9 mouse cellular contexts compared by ENCODE assay signal in genomic region chr19:3564309-3564708, GRCm38 (mm10). TPM values are rescaled to one million over a fixed set of nuclear protein-coding genes. Genes with fewer than 3 reads are reported as not detected.
DNase-seq lines count a peak whose midpoint lies in the region; ATAC-seq and TF ChIP-seq lines count a peak whose summit lies in the region.
"Had no signal": no experiment of that assay in that cellular context is flagged by ENCODE, and none has a peak within 500 bp of the region (broad histone marks: within the 10 kb centered on the region; RNA-seq: fewer than 3 reads in every experiment).

No protein-coding gene starts in this region.

- no peak overlapping the region for H3K4me2 ChIP-seq in embryonic facial prominence, embryonic 15.5 days (replicated peaks)
- H3K4me2 ChIP-seq in lung, embryonic 14.5 days = no peak overlapping the region
- no peak overlapping the region for H3K4me2 ChIP-seq in midbrain, embryonic 16.5 days (ENCODE audit: low read length)
- H3K4me2 ChIP-seq: midbrain, embryonic 12.5 days had no signal

- 0 out of 2 replicates have a peak, but pooled peaks have one; percentile 19 for ATAC-seq in embryonic facial prominence, embryonic 15.5 days (ENCODE audit: insufficient number of reproducible peaks, low FRiP score, low TSS enrichment, low read depth)
- peak; percentile 71 for ATAC-seq in lung, embryonic 14.5 days (ENCODE audit: insufficient read depth)
- no peak for ATAC-seq in midbrain, embryonic 16.5 days

- DNase-seq in heart, adult 18-20 months = peak; percentile 82 to 84
- DNase-seq in heart, postnatal 25 days (ENCODE audit: low spot score) = no peak
- DNase-seq in heart, adult 9 months (ENCODE audit: low spot score in 2 of 2) = peak; percentile 56 to 73
- peak; percentile 79 for DNase-seq in lung, embryonic 14.5 days
- DNase-seq in left cerebral cortex, adult 11 months (ENCODE audit: low spot score) = no peak
- no peak for DNase-seq in spleen, postnatal 4 days (ENCODE audit: low spot score in 2 of 2)

- intact Hi-C loops in heart, postnatal 25 days (cut with DNase I) = no loop called here

- no peaks in the 10 kb centered on the region for H3K9me3 ChIP-seq in embryonic facial prominence, embryonic 15.5 days (replicated peaks)
- H3K9me3 ChIP-seq in lung, embryonic 14.5 days (ENCODE audit: low read depth, low read length) = no peaks in the 10 kb centered on the region
- H3K9me3 ChIP-seq in midbrain, embryonic 16.5 days (replicated peaks; ENCODE audit: control insufficient read depth, low read length, poor library complexity, severe bottlenecking) = no peaks in the 10 kb centered on the region

- no peak overlapping the region for H3K27ac ChIP-seq in embryonic facial prominence, embryonic 15.5 days (replicated peaks)
- H3K27ac ChIP-seq in lung, embryonic 14.5 days (ENCODE audit: low read depth) = no peak overlapping the region
- H3K27ac ChIP-seq in midbrain, embryonic 16.5 days (ENCODE audit: low read length) = no peak overlapping the region
- H3K27ac ChIP-seq: midbrain, embryonic 12.5 days had no signal

- no peaks in the 10 kb centered on the region for H3K27me3 ChIP-seq in embryonic facial prominence, embryonic 15.5 days
- no peaks in the 10 kb centered on the region for H3K27me3 ChIP-seq in lung, embryonic 14.5 days (ENCODE audit: insufficient read depth, low read length)
- H3K27me3 ChIP-seq in midbrain, embryonic 16.5 days (ENCODE audit: control insufficient read depth, insufficient read depth, low read depth, low read length) = no peaks in the 10 kb centered on the region
- H3K27me3 ChIP-seq: midbrain, embryonic 12.5 days had no signal

- H3K36me3 ChIP-seq in embryonic facial prominence, embryonic 15.5 days = no peaks in the 10 kb centered on the region; the same call in 1 of the 2 replicates
- no peaks in the 10 kb centered on the region for H3K36me3 ChIP-seq in lung, embryonic 14.5 days (ENCODE audit: insufficient read depth)
- no peaks in the 10 kb centered on the region for H3K36me3 ChIP-seq in midbrain, embryonic 16.5 days (ENCODE audit: control insufficient read depth, insufficient read depth, low read length)

- H3K9ac ChIP-seq in embryonic facial prominence, embryonic 15.5 days = no peak overlapping the region
- H3K9ac ChIP-seq in lung, embryonic 14.5 days = no peak overlapping the region
- no peak overlapping the region for H3K9ac ChIP-seq in midbrain, embryonic 16.5 days (ENCODE audit: low read depth, low read length)
- H3K9ac ChIP-seq: midbrain, embryonic 12.5 days had no signal

- 78% methylated on average over 3 of the region's 3 CpGs for WGBS in embryonic facial prominence, embryonic 15.5 days
- 42% methylated on average over 3 of the region's 3 CpGs for WGBS in lung, embryonic 14.5 days
- whole genome bisulfite sequencing in midbrain, embryonic 16.5 days = 79% methylated on average over 3 of the region's 3 CpGs

- no peak overlapping the region for H3K4me3 ChIP-seq in embryonic facial prominence, embryonic 15.5 days (replicated peaks)
- H3K4me3 ChIP-seq in lung, embryonic 14.5 days (ENCODE audit: low read depth, low read length) = no peak overlapping the region
- H3K4me3 ChIP-seq in midbrain, embryonic 16.5 days (ENCODE audit: low read depth, low read length) = no peak overlapping the region
- H3K4me3 ChIP-seq: midbrain, embryonic 12.5 days had no signal

- TF ChIP-seq CTCF in lung, embryonic 14.5 days (IDR thresholded peaks at IDR 0.05; ENCODE audit: low read depth) = no peak

- H3K4me1 ChIP-seq in embryonic facial prominence, embryonic 15.5 days = no peaks in the 10 kb centered on the region
- 0 out of 2 replicates have a peak, but pooled peaks cover 4% of the 10 kb centered on the region for H3K4me1 ChIP-seq in lung, embryonic 14.5 days (ENCODE audit: insufficient read depth)
- H3K4me1 ChIP-seq in midbrain, embryonic 16.5 days (ENCODE audit: control insufficient read depth, insufficient read depth, low read length) = peaks cover 11% of the 10 kb centered on the region
- H3K4me1 ChIP-seq: midbrain, embryonic 12.5 days had no signal

RNA-seq across cellular contexts. Expression of gene Ppp6r3, which starts 11.2 kb away (rescaled TPM):
- 10 to 100 TPM; 69.6 to 70.7 TPM for total RNA-seq in heart, adult 18-20 months (2021)
- total RNA-seq in heart, postnatal 25 days (2021) = 10 to 100 TPM; 68.8 to 83.0 TPM
- 50.1 and 55.0 TPM in 2 replicates for polyA plus RNA-seq in embryonic facial prominence, embryonic 15.5 days (2015; fragmentation: Nextera tagmentation; extraction: Ambion mirVana)
- 71.3 and 74.6 TPM in 2 replicates for polyA plus RNA-seq in lung, embryonic 14.5 days (2014; fragmentation: Nextera tagmentation; extraction: Ambion mirVana)
- polyA plus RNA-seq in midbrain, embryonic 16.5 days (2015; fragmentation: Nextera tagmentation; extraction: Ambion mirVana) = 56.9 and 60.2 TPM in 2 replicates

Comparison
In these comparisons a context has a peak if more than half of its experiments do, and no peak if none do; other contexts are left out.
1. DNase-seq: peak in heart, adult 18-20 months (2 of 2), heart, adult 9 months (2 of 2) and lung, embryonic 14.5 days (single experiment); none in heart, postnatal 25 days (single experiment), left cerebral cortex, adult 11 months (single experiment) and spleen, postnatal 4 days (0 of 2).